Mouse (Mus musculus): ENCODE results near the gene Pfn1. TPM values are rescaled to one million over a fixed set of nuclear protein-coding genes. Genes with fewer than 3 reads are reported as not detected.

Pfn1 gene
- polyA plus RNA-seq, 1 experiment from 2014 or later: 2,344 TPM

DNA sequence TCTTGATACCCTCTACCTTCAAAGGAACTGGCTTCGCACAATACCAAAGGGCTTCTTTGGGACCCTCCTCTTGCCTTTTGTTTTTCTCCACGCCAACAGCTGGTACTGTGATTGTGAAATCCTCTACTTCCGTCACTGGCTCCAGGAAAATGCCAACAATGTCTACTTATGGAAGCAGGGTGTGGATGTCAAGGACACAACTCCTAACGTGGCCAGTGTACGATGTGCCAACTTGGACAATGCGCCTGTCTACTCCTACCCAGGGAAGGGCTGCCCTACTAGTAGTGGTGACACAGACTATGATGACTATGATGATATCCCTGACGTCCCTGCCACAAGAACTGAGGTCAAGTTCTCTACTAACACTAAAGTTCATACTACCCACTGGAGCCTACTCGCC, 14.5 kb downstream of the Pfn1 start:
- DNase-seq (ENCODE audit: low spot score) (no peak), ATAC-seq (replicated peaks; ENCODE audit: low FRiP score, low TSS enrichment, low read depth) (no peak)
- H3K27me3 ChIP-seq (replicated peaks; ENCODE audit: control insufficient read depth, insufficient read depth, low read length): no peaks in the 10 kb centered on the region
- no peaks in the 10 kb centered on the region for H3K9me3 ChIP-seq (ENCODE audit: control insufficient read depth, low read length)
- H3K4me3 ChIP-seq (ENCODE audit: low read depth, low read length): no peak overlapping the region
- no peak overlapping the region for H3K9ac ChIP-seq (ENCODE audit: low read length)
- no peak overlapping the region for H3K27ac ChIP-seq (ENCODE audit: low read depth)
- H3K4me1 ChIP-seq (replicated peaks; ENCODE audit: control insufficient read depth, insufficient read depth, low read length): no peaks in the 10 kb centered on the region
- 81% methylated on average over 8 of the region's 8 CpGs for WGBS
- H3K4me2 ChIP-seq (ENCODE audit: low read length): no peak overlapping the region
- peaks cover 16% of the 10 kb centered on the region for H3K36me3 ChIP-seq (ENCODE audit: control insufficient read depth, insufficient read depth, low read length)

DNA sequence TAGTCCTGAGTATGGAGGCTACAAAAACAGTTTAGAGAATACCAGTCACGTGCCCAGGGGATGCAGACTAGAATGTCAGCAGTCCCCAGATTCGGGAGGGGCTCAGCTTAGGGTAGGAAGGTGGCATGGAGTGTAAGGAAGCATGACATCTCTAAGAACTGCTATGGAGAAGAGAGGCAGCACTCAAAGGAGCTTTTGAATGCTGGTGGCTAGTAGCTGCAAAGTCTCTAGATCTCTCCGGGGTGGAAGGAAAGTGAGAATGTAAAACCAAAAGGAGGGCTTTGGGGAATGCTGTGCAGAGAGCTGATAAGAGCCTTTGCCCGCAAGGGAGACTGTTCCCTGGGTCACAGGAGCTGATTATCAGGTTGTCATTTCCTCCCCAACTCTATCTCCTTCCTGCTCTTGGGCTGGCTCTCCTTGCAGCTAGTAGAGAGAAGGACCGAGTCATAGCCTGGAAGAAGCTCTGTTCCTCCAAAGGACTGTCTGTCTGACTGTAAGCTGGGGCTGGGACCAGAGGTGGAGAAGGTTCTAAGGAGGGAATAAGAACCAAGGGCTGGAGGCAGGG, 15.6 kb downstream of the Pfn1 start, which contains the start of gene Gp1ba:
Gene Gp1ba, plus strand, starts transcription at position 409 of the 565 bp plus-strand sequence.
- H3K36me3 ChIP-seq (ENCODE audit: control insufficient read depth, insufficient read depth, low read length): peaks cover 5% of the 10 kb centered on the region; the same call in 1 of the 2 replicates
- no peak for ATAC-seq (replicated peaks; ENCODE audit: low FRiP score, low TSS enrichment, low read depth)

DNA sequence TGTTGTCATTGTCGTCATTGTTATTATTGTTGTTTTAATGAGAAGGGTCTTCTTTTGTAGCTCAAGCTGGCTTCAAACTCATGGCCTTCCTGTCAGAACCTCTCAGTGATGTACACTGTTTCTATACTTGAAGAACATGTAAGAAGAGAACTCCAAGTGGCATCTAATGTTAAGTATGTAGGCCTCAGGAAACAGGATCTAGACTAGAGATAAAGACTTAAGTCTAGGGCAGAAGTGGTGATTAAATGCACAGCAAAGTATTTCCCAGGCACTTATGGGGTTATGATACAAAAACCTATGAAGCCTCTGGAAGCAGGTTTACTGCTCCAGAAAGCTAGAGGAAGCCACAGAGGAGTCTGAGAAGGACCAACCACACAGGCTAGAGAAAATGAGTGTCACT, 16.2 kb downstream of the Pfn1 start:
- 95% methylated on average over 1 of the region's 1 CpGs for WGBS
- no peaks in the 10 kb centered on the region for H3K9me3 ChIP-seq (ENCODE audit: control insufficient read depth, low read length)
- H3K9ac ChIP-seq (ENCODE audit: low read length): no peak overlapping the region
- no peaks in the 10 kb centered on the region for H3K4me1 ChIP-seq (replicated peaks; ENCODE audit: control insufficient read depth, insufficient read depth, low read length)
- H3K27me3 ChIP-seq (replicated peaks; ENCODE audit: control insufficient read depth, insufficient read depth, low read length): no peaks in the 10 kb centered on the region
- ATAC-seq (replicated peaks; ENCODE audit: low FRiP score, low TSS enrichment, low read depth) (no peak), DNase-seq (ENCODE audit: low spot score) (no peak)
- no peaks in the 10 kb centered on the region; the same call in 1 of the 2 replicates for H3K36me3 ChIP-seq (ENCODE audit: control insufficient read depth, insufficient read depth, low read length)
- no peak overlapping the region for H3K4me2 ChIP-seq (ENCODE audit: low read length)
- H3K4me3 ChIP-seq (ENCODE audit: low read depth, low read length): no peak overlapping the region
- no peak overlapping the region for H3K27ac ChIP-seq (ENCODE audit: low read depth)

More for the DNA sequence above, 15.6 kb downstream of the Pfn1 start, which contains the start of gene Gp1ba:
- Histone ChIP-seq H3K27ac (ENCODE audit: low read depth) (no peak within 1 kb of the TSS), H3K4me1 (replicated peaks; ENCODE audit: control insufficient read depth, insufficient read depth, low read length) (no peaks in the 10 kb centered on the region), H3K9ac (ENCODE audit: low read length) (no peak within 1 kb of the TSS), H3K4me2 (ENCODE audit: low read length) (no peak within 1 kb of the TSS), H3K4me3 (ENCODE audit: low read depth, low read length) (no peak within 1 kb of the TSS), H3K27me3 (replicated peaks; ENCODE audit: control insufficient read depth, insufficient read depth, low read length) (no peaks in the 10 kb centered on the region), H3K9me3 (ENCODE audit: control insufficient read depth, low read length) (no peaks in the 10 kb centered on the region)
- WGBS: 28% methylated on average over 5 of the region's 5 CpGs
- no peak for DNase-seq (ENCODE audit: low spot score)

DNA sequence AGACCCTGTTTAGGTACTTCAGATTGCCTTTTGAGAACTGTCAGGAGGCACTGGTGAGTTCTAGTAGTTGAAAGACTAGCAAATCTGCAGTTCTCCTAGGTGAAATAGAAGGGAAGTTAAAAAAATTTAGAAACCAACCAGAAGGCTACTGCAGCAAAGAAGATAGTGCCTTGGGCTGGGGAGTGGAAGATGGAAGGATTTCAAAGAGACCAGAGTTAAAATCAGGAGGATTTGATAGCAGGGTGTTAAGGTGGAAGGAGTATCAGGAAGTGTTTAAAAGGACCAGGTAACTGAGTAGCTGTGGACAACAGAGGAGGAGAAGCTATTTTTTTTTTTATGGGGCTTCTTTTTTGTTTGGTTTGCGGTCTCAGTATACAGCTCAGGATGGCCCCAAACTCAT, 16.7 kb downstream of the Pfn1 start:
- Histone ChIP-seq H3K27ac (ENCODE audit: low read depth) (no peak overlapping the region), H3K9ac (ENCODE audit: low read length) (no peak overlapping the region), H3K27me3 (replicated peaks; ENCODE audit: control insufficient read depth, insufficient read depth, low read length) (no peaks in the 10 kb centered on the region), H3K4me2 (ENCODE audit: low read length) (no peak overlapping the region), H3K36me3 (ENCODE audit: control insufficient read depth, insufficient read depth, low read length) (no peaks in the 10 kb centered on the region), H3K9me3 (ENCODE audit: control insufficient read depth, low read length) (no peaks in the 10 kb centered on the region), H3K4me1 (replicated peaks; ENCODE audit: control insufficient read depth, insufficient read depth, low read length) (no peaks in the 10 kb centered on the region), H3K4me3 (ENCODE audit: low read depth, low read length) (no peak overlapping the region)
- ATAC-seq (replicated peaks; ENCODE audit: low FRiP score, low TSS enrichment, low read depth) (no peak), DNase-seq (ENCODE audit: low spot score) (no peak)
- 100% methylated on average over 1 of the region's 1 CpGs for WGBS

DNA sequence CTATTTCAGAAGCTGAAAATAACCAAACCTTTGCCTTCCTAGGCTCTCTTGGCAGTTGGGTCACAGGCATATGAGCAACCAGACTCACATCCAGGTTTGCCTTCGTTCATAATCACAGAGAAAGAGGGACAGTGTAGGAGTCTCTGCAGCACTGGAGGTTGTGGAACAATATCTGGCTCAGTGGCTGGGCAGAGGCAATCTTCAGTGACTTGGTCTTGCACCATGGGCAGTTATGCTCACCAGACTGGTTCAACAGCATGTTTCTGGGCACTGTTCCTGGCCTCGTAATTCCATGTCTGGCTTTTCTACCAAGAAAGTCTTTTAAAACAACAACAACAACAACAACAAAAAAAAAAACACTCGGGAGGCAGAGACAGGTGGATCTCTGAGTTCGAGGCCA, 18.8 kb downstream of the Pfn1 start:
- DNase-seq (ENCODE audit: low spot score) (no peak), ATAC-seq (replicated peaks; ENCODE audit: low FRiP score, low TSS enrichment, low read depth) (no peak)
- no peaks in the 10 kb centered on the region for H3K4me1 ChIP-seq (replicated peaks; ENCODE audit: control insufficient read depth, insufficient read depth, low read length)
- H3K4me2 ChIP-seq (ENCODE audit: low read length): no peak overlapping the region
- H3K27me3 ChIP-seq (replicated peaks; ENCODE audit: control insufficient read depth, insufficient read depth, low read length): no peaks in the 10 kb centered on the region
- H3K9ac ChIP-seq (ENCODE audit: low read length): no peak overlapping the region
- WGBS: 81% methylated on average over 4 of the region's 4 CpGs
- H3K4me3 ChIP-seq (ENCODE audit: low read depth, low read length): no peak overlapping the region
- no peaks in the 10 kb centered on the region for H3K36me3 ChIP-seq (ENCODE audit: control insufficient read depth, insufficient read depth, low read length)
- no peaks in the 10 kb centered on the region for H3K9me3 ChIP-seq (ENCODE audit: control insufficient read depth, low read length)
- no peak overlapping the region for H3K27ac ChIP-seq (ENCODE audit: low read depth)

DNA sequence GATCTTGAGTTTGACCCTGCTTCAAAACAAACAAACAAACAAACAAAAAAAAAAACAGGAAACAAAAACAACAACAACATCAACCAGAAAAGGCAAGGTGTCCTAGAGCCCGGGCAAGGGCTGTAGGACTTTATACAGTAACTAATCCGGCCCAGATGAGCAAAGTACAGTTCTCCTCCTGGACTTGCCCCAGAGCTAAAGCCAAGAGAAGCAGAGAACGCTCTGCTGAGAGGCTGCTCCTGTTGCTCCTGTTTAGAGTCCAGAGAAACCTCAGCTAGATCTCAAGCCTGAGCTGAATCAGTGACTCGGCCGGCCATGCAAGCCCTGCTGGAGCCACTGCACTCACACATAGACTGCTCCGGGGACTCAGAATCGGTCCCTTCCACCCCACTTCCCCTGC, 24.3 kb downstream of the Pfn1 start:
- no peaks in the 10 kb centered on the region for H3K36me3 ChIP-seq (ENCODE audit: control insufficient read depth, insufficient read depth, low read length)
- no peak overlapping the region for H3K4me3 ChIP-seq (ENCODE audit: low read depth, low read length)
- H3K9ac ChIP-seq (ENCODE audit: low read length): no peak overlapping the region
- WGBS: 76% methylated on average over 7 of the region's 7 CpGs
- no peak overlapping the region for H3K27ac ChIP-seq (ENCODE audit: low read depth)
- no peaks in the 10 kb centered on the region for H3K9me3 ChIP-seq (ENCODE audit: control insufficient read depth, low read length)
- H3K4me1 ChIP-seq (replicated peaks; ENCODE audit: control insufficient read depth, insufficient read depth, low read length): no peaks in the 10 kb centered on the region
- no peak for ATAC-seq (replicated peaks; ENCODE audit: low FRiP score, low TSS enrichment, low read depth)
- no peak overlapping the region for H3K4me2 ChIP-seq (ENCODE audit: low read length)
- no peak for DNase-seq (ENCODE audit: low spot score)
- no peaks in the 10 kb centered on the region for H3K27me3 ChIP-seq (replicated peaks; ENCODE audit: control insufficient read depth, insufficient read depth, low read length)

DNA sequence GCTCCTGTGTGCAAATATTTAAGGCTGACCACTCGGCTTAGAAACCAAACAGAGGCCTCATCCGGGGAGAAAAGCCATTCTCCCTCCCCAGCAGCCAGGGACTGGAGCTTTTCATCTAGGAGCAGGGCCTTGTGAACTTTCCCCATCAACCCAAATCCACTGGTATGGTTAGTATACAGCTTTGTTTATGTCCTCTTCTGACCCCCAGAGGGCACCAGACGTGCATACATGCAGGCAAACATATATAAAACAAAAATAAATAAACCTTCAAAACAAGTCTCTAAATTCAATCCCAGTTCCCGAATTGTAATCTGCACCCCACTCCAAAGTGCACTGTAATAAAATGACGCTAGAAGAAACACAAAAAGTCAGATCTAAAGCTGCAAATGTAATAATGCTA, 24.9 kb downstream of the Pfn1 start:
- H3K4me3 ChIP-seq (ENCODE audit: low read depth, low read length): no peak overlapping the region
- ATAC-seq (replicated peaks; ENCODE audit: low FRiP score, low TSS enrichment, low read depth) (no peak), DNase-seq (ENCODE audit: low spot score) (no peak)
- 43% methylated on average over 5 of the region's 5 CpGs for WGBS
- H3K9ac ChIP-seq (ENCODE audit: low read length): no peak overlapping the region
- H3K4me1 ChIP-seq (replicated peaks; ENCODE audit: control insufficient read depth, insufficient read depth, low read length): no peaks in the 10 kb centered on the region
- H3K9me3 ChIP-seq (ENCODE audit: control insufficient read depth, low read length): no peaks in the 10 kb centered on the region
- no peak overlapping the region for H3K27ac ChIP-seq (ENCODE audit: low read depth)
- H3K36me3 ChIP-seq (ENCODE audit: control insufficient read depth, insufficient read depth, low read length): no peaks in the 10 kb centered on the region
- no peaks in the 10 kb centered on the region for H3K27me3 ChIP-seq (replicated peaks; ENCODE audit: control insufficient read depth, insufficient read depth, low read length)
- H3K4me2 ChIP-seq (ENCODE audit: low read length): no peak overlapping the region

DNA sequence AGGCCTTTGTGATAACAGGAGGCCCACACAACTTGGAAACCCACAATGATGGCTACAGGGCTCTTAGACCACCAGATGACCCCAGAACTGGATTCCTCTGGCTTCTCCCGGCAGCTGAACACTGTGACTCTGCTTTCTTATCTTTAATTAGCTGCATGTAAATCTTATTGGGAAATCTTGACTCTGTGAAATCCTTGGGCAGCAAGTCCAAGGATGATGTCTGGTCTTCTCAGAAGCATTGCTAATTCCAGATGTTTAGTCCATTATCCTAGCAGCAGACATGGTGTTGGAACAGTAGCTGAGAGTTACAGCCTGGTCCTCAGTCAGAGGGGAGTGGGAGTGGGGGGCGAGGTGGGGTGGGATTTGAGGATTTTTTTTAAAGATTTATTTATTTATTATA, 26.0 kb downstream of the Pfn1 start:
- Histone ChIP-seq H3K9me3 (ENCODE audit: control insufficient read depth, low read length) (no peaks in the 10 kb centered on the region), H3K4me3 (ENCODE audit: low read depth, low read length) (no peak overlapping the region), H3K4me1 (replicated peaks; ENCODE audit: control insufficient read depth, insufficient read depth, low read length) (no peaks in the 10 kb centered on the region), H3K4me2 (ENCODE audit: low read length) (no peak overlapping the region), H3K27ac (ENCODE audit: low read depth) (no peak overlapping the region), H3K36me3 (ENCODE audit: control insufficient read depth, insufficient read depth, low read length) (no peaks in the 10 kb centered on the region), H3K27me3 (replicated peaks; ENCODE audit: control insufficient read depth, insufficient read depth, low read length) (no peaks in the 10 kb centered on the region), H3K9ac (ENCODE audit: low read length) (no peak overlapping the region)
- DNase-seq (ENCODE audit: low spot score): no peak
- no peak for ATAC-seq (replicated peaks; ENCODE audit: low FRiP score, low TSS enrichment, low read depth)
- 70% methylated on average over 2 of the region's 2 CpGs for WGBS

DNA sequence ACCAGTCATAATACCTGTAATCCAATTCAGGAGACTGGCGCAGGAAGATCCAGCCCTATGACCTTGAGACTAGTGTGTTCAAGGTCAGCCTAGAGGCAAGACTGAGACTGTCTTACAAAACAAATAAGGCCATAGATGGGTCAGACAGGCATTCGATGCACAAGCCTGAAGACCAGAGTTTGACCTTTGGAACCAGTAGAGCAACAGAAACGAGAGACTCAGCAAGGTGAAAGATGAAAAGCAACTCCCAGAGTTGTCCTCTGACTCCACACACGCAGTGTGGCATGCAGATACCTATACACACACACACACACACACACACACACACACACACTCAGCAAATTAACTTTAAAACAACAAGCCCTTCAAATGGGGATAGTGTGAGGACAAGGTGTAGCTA, 27.6 kb downstream of the Pfn1 start:
- Histone ChIP-seq H3K4me1 (replicated peaks; ENCODE audit: control insufficient read depth, insufficient read depth, low read length) (no peaks in the 10 kb centered on the region), H3K9me3 (ENCODE audit: control insufficient read depth, low read length) (no peaks in the 10 kb centered on the region), H3K27me3 (replicated peaks; ENCODE audit: control insufficient read depth, insufficient read depth, low read length) (no peaks in the 10 kb centered on the region), H3K4me3 (ENCODE audit: low read depth, low read length) (no peak overlapping the region), H3K9ac (ENCODE audit: low read length) (no peak overlapping the region), H3K4me2 (ENCODE audit: low read length) (no peak overlapping the region), H3K36me3 (ENCODE audit: control insufficient read depth, insufficient read depth, low read length) (no peaks in the 10 kb centered on the region), H3K27ac (ENCODE audit: low read depth) (no peak overlapping the region)
- ATAC-seq (replicated peaks; ENCODE audit: low FRiP score, low TSS enrichment, low read depth) (no peak), DNase-seq (ENCODE audit: low spot score) (no peak)
- 60% methylated on average over 4 of the region's 4 CpGs for WGBS

Data from intestine, embryonic 14.5 days (tissue).